Mouse (Mus musculus) cerebellum, adult 18-20 months (tissue): ENCODE measurements at regions not wholly inside any gene's neighbourhood (a gene's known extent, or its start where the extent isn't known, plus 50 kb on each side); places are given as distances from the start of the nearest gene placed in this dataset.

Experiments
- DNase-seq, 2 experiments: peaks; one replicate each; pipeline ENCODE4 v3.0.0; 2021

GRCm38 (mm10) chr1:122273579-122273978 is 705.8 kb upstream of the Ddx18 start:
- DNase-seq = peak; percentile 37 to 46

- DNase-seq = no peak
These were observed 675.2 kb upstream of the Ddx18 start for GRCm38 (mm10) chr1:122243031-122243430.

GRCm38 (mm10) chr1:122241511-122241910 is 673.7 kb upstream of the Ddx18 start:
- DNase-seq = no peak

DNA sequence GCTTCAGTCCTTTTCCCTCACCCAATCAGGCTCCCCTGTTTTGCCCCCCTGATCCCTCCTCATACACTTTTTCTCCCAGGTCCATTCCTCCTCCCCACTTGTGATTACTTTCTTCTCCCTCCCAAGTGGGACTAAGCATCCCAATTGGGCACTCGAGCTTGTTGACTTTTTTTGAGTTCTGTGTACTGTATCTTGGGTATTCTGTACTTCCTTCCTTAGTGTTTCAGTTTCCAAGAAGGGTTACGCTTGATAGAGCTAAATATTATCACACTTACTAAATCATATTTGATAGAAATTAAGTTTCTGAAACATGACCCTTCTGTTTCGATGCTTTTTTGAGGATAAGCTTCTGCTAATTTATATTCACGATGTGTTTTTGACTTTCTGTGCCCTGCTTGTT is 662.7 kb upstream of the Ddx18 start:
- DNase-seq = no peak

DNA sequence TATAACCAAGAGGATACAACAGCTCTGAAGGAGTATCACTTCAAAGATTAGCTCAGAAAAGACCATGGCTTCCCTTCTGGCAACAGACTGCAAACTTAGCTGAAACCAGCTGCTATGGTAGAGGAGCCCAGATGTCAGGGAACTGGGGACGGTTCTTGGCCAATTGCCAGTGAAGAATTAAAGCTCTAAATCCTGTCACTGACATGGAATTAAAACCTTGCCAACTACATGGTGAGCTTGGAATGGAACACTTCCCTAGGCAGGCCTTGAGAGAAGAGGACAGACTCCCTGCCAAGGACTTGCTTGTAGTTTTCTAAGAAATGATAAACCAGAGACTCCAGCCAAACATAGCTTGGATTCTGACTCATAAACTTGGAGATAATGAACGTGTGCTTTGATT is 644.7 kb upstream of the Ddx18 start:
- DNase-seq = no peak

DNA sequence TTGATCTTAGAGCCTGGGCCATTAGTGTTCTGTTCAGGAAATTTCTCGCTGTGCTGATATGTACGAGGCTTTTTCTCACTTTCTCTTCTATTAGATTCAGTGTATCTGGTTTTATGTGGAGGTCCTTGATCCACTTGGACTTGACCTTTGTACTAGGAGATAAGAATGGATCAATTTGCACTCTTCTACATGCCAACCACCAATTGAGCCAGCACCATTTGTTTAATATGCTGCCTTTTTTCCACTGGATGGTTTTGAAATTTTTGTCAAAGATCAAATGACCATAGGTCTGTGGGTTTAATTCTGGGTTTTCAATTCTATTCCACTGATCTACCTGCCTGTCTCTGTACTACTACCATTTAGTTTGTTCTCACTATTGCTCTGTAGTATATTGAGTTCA is 640.8 kb upstream of the Ddx18 start:
- no peak for DNase-seq

DNA sequence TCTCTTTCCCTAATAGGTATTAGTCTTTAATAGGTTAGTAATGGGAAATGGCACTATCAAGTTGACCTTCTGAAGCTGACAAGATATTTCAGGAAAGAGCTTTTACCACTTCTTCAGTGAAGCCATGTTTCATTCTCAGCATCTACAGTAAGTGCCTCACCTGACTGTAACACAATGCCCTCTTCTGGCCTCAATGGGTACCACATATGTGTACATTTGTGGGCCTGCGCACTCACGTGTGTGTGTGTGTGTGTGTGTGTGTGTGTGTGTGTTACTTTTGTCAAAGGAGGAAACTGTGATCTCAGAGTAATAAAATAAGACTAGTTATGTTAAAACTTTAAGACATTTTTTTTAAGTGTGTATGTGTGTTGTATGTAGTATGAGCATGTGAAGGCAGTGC is 601.8 kb upstream of the Ddx18 start:
- peak in 1 of 2 experiments; percentile 10 for DNase-seq

- no peak for DNase-seq
These were observed 594.0 kb upstream of the Ddx18 start for GRCm38 (mm10) chr1:122161798-122162197.

DNA sequence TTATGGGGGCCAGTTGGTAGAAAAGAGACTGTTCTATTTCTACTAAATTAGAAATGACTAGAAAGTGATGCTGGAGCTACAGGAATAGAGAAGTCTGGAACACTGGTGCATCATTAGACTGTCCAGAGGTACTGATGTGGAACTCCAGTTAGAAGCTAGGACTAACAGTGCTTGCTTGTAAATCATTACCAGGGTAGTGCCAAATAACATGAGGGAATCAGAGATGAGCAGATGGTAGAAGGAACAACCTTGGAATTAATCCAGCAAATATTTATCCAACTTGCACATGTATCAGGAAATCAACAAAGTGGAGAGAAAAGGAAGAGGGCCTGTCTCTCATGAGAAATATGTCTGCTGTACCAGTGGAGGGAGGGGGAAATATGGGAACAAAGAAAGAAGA is 573.6 kb upstream of the Ddx18 start:
- DNase-seq = peak in 1 of 2 experiments; percentile 4

DNA sequence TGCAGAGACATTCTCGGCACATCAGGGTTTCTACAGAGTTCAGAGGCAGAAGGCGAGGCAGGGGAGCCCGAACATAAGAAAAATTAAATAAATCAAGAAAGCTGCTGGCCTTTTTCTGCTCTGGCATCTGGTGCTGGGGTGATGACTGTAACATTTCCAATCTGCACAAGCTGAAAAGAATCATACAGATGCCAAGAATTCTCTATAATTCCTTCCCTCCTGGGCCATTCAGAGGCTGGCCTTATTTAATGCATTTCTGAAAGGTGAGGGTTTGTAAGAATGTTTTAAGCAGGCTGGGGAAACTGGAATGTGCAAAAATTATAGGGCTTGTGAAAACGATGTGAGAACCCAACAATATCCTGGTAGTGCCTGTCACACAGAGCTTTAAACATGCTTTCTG is 556.2 kb upstream of the Ddx18 start:
- no peak for DNase-seq

- DNase-seq = no peak
These were observed 527.9 kb upstream of the Ddx18 start for GRCm38 (mm10) chr1:122095726-122096125.

DNA sequence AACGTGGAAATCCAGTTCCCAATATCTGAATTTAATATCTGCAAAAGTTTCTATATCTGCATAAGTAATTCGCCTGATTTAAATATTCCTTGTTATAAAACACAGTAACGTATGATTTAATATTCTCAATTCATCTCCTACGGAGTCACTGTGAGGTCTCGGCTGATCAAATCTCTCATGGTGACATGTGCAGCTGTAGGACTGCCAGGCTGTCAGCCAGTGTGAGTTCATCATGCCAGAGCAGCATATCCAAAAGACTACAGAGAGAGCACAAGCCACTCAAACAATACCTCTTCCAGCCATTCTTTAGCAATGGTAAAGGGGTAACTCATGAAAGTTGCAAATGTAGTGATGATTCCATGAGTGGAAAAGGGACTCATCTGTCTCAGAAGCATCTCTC is 514.7 kb upstream of the Ddx18 start:
- peak; percentile 3 to 9 for DNase-seq

DNA sequence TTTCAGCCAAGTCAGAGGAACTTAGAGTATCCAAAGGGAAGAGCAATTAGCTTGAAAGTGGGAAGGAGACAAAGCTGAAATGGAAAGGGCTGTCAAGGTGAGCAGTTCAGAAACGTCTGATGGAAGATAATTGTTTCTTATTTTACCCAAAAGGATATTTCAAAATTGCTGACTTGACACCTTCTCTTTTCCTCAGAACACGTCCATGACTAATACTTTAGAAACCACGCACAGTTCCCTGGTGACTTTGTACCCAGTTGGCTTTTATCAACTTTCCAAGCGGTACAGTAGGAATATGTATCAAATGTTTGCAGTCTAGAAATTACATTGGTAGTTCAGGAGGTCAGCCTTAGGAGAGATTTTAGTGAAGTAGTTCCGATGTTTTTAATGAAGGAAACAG is 508.3 kb upstream of the Ddx18 start:
- DNase-seq = no peak

DNA sequence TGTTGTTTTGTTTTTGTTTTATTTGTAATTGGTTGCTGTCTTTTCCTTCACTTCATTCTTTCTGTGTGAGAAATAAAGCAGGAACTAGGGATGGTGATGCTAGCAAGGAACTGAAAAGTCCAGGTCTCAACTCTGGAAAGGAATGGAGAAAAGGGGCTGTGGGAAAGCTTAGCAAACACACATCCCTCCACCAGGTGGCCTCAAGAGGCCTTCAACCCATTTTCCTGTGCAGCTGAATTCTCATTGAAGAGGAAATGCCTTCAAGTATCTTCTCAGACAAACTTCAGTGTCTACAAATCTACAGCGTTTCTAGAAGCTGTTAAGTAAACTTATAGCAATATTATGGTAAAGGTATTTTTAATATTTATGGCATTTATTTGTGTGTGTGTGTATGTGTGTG is 487.4 kb upstream of the Ddx18 start:
- DNase-seq = no peak

DNA sequence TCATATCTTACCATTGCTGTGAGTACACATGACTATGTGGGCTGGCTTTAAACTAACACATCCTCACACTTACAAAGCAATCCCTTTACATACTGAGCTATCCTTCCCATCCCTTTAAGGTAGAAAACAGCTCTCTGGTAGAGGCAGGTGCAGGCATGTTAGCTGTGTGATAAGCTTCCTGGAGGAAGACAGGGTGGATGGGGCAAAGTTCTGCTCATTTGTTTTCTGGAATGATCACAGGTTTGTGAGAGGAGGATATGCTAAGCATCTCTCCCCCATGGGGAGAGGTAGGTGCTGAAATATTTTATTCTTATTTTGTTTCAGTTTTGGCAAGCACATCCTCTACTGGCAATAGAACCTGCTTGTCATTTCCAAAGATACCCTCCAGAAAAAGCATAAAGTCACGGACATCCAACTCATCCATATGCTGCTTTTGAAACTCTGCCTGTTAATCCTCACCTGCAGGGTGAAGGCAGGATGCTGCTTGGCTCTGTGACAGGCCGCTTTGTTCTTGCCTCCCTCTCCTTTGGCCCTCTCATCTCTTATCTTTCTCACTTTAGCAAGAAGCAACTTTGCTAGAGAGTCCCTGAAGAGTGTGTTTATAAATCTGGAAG is 480.4 kb upstream of the Ddx18 start:
- DNase-seq = peak; percentile 73 to 76

DNA sequence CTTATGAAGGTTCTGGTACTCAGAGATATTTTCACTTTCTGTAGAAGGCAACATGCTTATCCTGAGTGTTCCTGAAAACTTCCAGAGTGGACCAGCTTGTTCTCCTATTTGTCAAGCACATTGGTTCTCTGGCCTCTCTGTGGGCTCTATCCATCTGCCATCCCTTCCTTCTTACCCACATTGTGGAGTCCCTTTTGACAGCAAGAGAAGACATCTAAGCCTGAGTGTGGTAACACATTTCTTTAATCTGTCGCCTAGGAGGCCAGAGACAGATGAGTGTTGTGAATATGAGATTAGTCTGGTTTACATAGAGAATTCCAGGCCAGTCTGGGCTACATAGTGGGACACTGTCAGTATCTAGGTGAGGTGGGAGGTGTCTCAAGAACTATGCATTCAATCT is 476.1 kb upstream of the Ddx18 start:
- DNase-seq = no peak

GRCm38 (mm10) chr1:122043114-122043513 is 475.3 kb upstream of the Ddx18 start:
- DNase-seq = peak; percentile 13 to 14

DNA sequence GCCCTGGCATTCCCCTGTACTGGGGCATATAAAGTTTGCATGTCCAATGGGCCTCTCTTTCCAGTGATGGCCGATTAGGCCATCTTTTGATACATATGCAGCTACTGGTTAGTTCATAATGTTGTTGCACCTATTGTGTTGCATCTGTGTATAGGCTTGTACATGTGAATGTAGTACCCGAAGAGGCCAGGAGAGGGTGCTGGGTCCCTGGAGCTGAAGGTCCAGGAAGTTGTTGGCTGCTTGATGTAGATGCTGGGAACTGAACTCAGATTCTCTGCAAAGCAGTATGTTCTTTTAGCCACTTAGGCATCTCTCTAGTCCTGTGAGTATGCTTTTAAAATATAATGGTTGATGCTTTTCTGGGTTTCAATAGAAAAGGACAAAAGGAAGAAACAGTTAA is 440.0 kb upstream of the Ddx18 start:
- no peak for DNase-seq

- no peak for DNase-seq
These were observed 428.7 kb upstream of the Ddx18 start for GRCm38 (mm10) chr1:121996461-121996860.

- no peak for DNase-seq
These were observed 422.9 kb upstream of the Ddx18 start for GRCm38 (mm10) chr1:121990653-121991052.

GRCm38 (mm10) chr1:121958942-121959341 is 391.2 kb upstream of the Ddx18 start:
- no peak for DNase-seq

GRCm38 (mm10) chr1:121935911-121936310 is 368.1 kb upstream of the Ddx18 start:
- no peak for DNase-seq
